Mouse (Mus musculus) heart, adult 2 months (tissue): ENCODE measurements at regions not wholly inside any gene's neighbourhood (a gene's known extent, or its start where the extent isn't known, plus 50 kb on each side); places are given as distances from the start of the nearest gene placed in this dataset.
A peak's percentile ranks its signal among the peaks of the same experiment; 100 is the strongest.

ENCODE experiments used
- DNase-seq, 2 experiments: peaks; one replicate each; pipeline ENCODE4 v3.0.0; 2021
- H3K27ac ChIP-seq: fragments of 200-600 bp; 2 replicates; pipeline ENCODE4 v1.8.1; 2022
- H3K27me3 ChIP-seq: fragments of 200-500 bp; 2 replicates; pipeline ENCODE4 v1.6.1; 2012; ENCODE audit warnings: mild to moderate bottlenecking, low read length, inconsistent platforms, mixed read lengths; ENCODE audit not compliant: control insufficient read depth, insufficient read depth
- H3K36me3 ChIP-seq: fragments of 200-500 bp; 2 replicates; pipeline ENCODE4 v1.6.1; 2012; ENCODE audit warnings: low read length, inconsistent platforms; ENCODE audit not compliant: control insufficient read depth, insufficient read depth
- H3K4me1 ChIP-seq: fragments of 200-500 bp; 2 replicates; pipeline ENCODE4 v1.6.1; 2011; ENCODE audit warnings: low read length; ENCODE audit not compliant: control insufficient read depth, insufficient read depth
- H3K4me3 ChIP-seq: fragments of 200-600 bp; 2 replicates; pipeline ENCODE4 v1.8.1; 2022
- H3K79me2 ChIP-seq: fragments of 200-500 bp; replicated peaks from 2 replicates; pipeline ENCODE4 v1.6.1; 2012; ENCODE audit warnings: mild to moderate bottlenecking, inconsistent platforms, low read length, moderate library complexity, mixed read lengths; ENCODE audit not compliant: control insufficient read depth, insufficient read depth
- H3K9ac ChIP-seq: fragments of 200-500 bp; 2 replicates; pipeline ENCODE4 v1.6.1; 2012; ENCODE audit warnings: low read depth, mild to moderate bottlenecking, control low read depth, inconsistent platforms, low read length, mixed read lengths
- CTCF ChIP-seq: fragments of 200-600 bp; IDR thresholded peaks from 2 replicates; pipeline ENCODE4 v1.8.1; 2022; ENCODE audit warnings: antibody characterized with exemption, mild to moderate bottlenecking, moderate library complexity
- EP300 ChIP-seq: fragments of 200-500 bp; IDR thresholded peaks from 2 replicates; pipeline ENCODE4 v1.6.1; 2011; ENCODE audit warnings: low read depth, low read length, control low read depth; ENCODE audit not compliant: insufficient read depth
- POLR2A ChIP-seq: fragments of 200-500 bp; IDR thresholded peaks from 2 replicates; pipeline ENCODE4 v1.6.1; 2011; ENCODE audit warnings: mild to moderate bottlenecking, low read depth, low read length, control low read depth; ENCODE audit not compliant: insufficient read depth
- WGBS: fragments of 180-500 bp; shearing (Covaris S2); methylation state at CpG from one replicate; pipeline ENCODE4 v1.1.7; 2018; 5-methylcytosine and 5-hydroxymethylcytosine counted together
- intact Hi-C: fragments of 180-260 bp; cut with DNase I; formaldehyde crosslinking; loops from one replicate; pipeline ENCODE4 v1.15.1; 2025

DNA sequence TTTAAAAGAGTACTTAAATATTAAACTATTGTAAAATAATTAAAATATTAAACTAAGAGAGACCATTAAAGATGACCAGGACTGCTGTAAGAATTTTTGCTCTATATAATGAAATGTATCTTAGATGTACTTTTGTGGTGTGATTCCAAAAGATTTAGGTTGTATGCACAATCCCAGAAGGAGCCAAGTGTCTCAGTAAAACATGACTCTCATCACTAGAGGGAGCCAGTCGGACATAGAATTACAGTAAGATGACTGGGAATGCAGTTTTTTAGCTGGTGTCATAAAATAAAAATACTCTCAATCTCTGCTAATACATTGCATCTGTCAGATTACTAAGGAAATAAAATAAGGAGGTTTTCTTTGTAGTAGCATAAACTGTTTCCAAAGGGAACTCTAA is 316.9 kb upstream of the Mme start:
- 4% methylated on average over 1 of the region's 1 CpGs for WGBS
- no peak overlapping the region for H3K9ac ChIP-seq
- no peaks in the 10 kb centered on the region for H3K27me3 ChIP-seq
- no peak overlapping the region for H3K4me3 ChIP-seq
- TF ChIP-seq EP300: no peak
- peak; percentile 66 for TF ChIP-seq CTCF
- no peaks in the 10 kb centered on the region for H3K36me3 ChIP-seq
- H3K27ac ChIP-seq: no peak overlapping the region
- no peak for DNase-seq
- intact Hi-C loops: loop anchor here (10.0 kb wide), 1 partner anchor 610 kb away; no protein-coding TSS in a partner anchor
- H3K4me1 ChIP-seq: no peaks in the 10 kb centered on the region
- H3K79me2 ChIP-seq: no peaks in the 10 kb centered on the region

DNA sequence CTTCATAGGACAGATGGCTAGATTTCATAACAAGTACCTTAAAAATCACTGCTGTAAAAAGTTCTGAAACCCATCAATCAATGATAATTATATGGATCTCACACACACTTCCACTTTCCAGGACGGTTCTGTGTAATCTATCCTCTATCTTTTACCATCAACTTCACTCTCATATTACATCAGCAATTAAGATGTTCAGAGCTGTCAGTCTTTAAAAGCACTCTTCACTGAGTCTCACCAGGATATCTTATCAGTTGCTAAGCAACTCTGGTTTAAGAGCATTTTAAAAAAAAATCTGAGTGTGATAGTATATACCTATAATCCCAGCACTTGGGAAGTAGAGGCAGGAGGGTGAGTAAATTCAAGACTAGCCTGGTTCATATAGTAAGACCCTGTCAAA is 312.0 kb upstream of the Gpr149 start:
- H3K4me3 ChIP-seq: no peak overlapping the region
- H3K79me2 ChIP-seq: no peaks in the 10 kb centered on the region
- intact Hi-C loops: no loop called here
- H3K9ac ChIP-seq: no peak overlapping the region
- no peak for TF ChIP-seq POLR2A
- TF ChIP-seq EP300: no peak
- no peak for TF ChIP-seq CTCF
- no peak overlapping the region for H3K27ac ChIP-seq
- 26% methylated on average over 1 of the region's 1 CpGs for WGBS
- no peaks in the 10 kb centered on the region for H3K27me3 ChIP-seq
- H3K36me3 ChIP-seq: no peaks in the 10 kb centered on the region
- DNase-seq: no peak
- no peaks in the 10 kb centered on the region for H3K4me1 ChIP-seq

DNA sequence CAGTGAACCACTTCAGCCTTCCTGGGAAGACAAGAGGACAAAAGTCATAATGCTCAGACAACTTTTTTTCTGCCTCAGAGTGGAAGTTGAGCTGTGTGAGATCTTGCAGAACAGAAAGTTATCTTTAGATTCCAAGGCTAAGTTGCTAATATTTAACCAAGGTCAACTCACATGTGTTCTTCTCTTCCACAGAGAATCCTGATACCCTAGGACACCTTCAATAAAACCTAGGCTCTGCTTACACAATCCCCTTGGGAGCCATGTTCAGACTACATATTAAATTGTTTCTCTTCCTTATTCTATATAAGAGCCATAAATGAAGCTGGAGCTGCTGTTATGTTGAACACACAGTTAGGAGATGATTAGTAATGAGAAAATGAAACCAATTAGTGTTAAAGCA is 280.2 kb upstream of the Gpr149 start:
- no peak overlapping the region for H3K9ac ChIP-seq
- no peaks in the 10 kb centered on the region for H3K4me1 ChIP-seq
- H3K27ac ChIP-seq: no peak overlapping the region
- intact Hi-C loops: no loop called here
- TF ChIP-seq CTCF (no peak), POLR2A (no peak), EP300 (no peak)
- no peak overlapping the region for H3K4me3 ChIP-seq
- H3K79me2 ChIP-seq: no peaks in the 10 kb centered on the region
- no peak for DNase-seq
- H3K27me3 ChIP-seq: no peaks in the 10 kb centered on the region
- no peaks in the 10 kb centered on the region for H3K36me3 ChIP-seq

DNA sequence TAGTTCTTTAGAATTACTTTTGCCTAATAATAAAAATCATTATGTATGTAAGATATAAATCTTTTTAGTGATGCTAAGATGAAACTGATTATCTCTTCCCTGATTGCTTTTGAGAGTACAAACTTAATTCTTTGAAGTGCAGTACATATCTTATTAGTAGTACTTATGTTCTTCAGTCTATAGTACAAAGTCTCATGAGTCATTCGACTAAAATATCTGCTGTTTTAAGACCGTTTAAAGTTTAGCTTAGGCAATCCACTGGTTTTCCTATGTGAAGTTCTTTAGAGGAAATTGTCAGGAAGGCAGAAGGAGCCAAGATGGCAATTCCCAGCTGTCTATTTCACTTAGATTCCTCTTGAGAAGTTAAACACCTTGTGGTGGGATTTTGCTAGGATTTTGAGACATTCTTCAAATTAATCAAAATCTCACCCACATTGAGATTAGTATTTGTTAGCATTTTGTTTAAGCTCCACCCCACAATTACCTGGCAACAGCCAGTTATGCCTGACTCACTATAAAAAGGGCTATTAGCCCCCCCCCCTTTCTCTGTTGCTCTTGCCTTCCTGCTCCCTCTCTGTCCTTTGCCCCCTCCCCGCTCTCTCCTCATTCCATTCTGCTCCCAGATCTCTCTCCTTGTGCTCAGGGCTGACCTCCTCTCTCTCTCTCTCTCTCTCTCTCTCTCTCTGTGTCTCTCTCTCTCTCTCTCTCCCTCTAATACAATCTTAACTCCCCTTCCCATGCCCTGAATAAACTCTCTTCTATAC is 277.6 kb upstream of the Gpr149 start:
- intact Hi-C loops: no loop called here
- 74% methylated on average over 3 of the region's 3 CpGs for WGBS

DNA sequence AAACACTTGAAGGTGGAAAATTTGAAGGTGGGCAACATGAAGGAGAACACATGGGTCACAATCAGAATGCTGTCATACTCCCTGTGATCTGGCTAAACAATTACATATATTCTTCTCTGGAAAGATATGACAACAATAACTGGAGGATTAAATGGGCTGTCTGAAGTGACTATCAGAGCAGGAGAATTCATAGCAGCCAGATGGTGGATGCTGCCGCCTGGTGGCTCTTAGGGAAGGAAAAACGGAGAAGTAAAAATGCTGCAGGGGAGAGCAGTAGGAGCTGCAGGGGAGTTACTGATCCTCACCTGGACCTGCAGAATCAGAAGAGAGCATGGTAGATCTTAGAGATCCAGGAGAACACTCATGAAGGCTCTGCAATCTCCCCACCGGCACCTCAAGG is 255.8 kb upstream of the Gpr149 start:
- 18% methylated on average over 3 of the region's 3 CpGs for WGBS
- intact Hi-C loops: no loop called here

More for the DNA sequence above, 277.6 kb upstream of the Gpr149 start:
- Histone ChIP-seq H3K27me3 (no peaks in the 10 kb centered on the region), H3K36me3 (no peaks in the 10 kb centered on the region), H3K79me2 (no peaks in the 10 kb centered on the region), H3K27ac (no peak overlapping the region), H3K9ac (no peak overlapping the region), H3K4me1 (no peaks in the 10 kb centered on the region), H3K4me3 (no peak overlapping the region)
- no peak for DNase-seq
- no peak for TF ChIP-seq POLR2A
- TF ChIP-seq CTCF: no peak
- TF ChIP-seq EP300: no peak

DNA sequence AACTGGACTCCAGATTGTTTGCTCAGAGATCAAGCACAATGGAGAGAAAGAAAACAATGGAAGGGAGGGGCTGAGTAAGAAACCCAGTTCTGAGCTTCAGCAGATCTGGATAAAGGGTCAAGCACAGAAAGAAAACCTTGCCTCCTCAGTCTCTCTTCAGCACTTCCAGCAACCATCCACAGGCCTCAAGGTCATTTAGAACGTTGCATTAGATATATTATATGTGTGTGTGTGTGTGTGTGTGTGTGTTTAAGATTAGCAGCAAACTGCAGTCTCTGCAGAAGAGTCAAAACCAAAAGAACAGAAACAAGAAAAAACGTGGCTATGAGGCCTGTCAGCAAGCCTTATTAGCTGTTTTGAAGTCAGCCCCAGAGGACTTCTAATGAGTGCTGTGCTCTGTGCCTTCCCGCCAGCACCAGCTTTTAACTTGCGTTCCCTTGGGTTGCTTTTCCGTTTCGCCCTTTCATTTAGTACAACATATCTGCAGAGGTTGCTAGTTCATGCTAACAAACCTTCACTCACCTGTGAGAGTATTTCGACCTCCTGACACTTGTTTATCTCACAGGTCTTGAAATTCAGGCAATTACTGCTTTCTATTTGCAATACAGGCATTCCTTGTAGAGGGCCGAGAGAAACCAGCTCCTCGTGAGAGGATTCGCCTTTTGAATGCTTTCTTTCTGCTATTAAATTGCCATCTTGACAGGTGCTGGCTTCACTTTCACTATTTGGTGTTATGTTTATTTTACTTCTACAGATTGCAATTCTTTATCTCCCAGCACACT is 230.9 kb upstream of the Gpr149 start:
- Histone ChIP-seq H3K27ac (no peak overlapping the region), H3K36me3 (no peaks in the 10 kb centered on the region), H3K4me3 (no peak overlapping the region), H3K9ac (no peak overlapping the region), H3K4me1 (no peaks in the 10 kb centered on the region), H3K27me3 (no peaks in the 10 kb centered on the region), H3K79me2 (no peaks in the 10 kb centered on the region)
- DNase-seq: no peak
- intact Hi-C loops: no loop called here
- TF ChIP-seq EP300: no peak
- no peak for TF ChIP-seq POLR2A
- no peak for TF ChIP-seq CTCF
- 65% methylated on average over 10 of the region's 10 CpGs for WGBS

More for the DNA sequence above, 255.8 kb upstream of the Gpr149 start:
- Histone ChIP-seq H3K9ac (no peak overlapping the region), H3K36me3 (no peaks in the 10 kb centered on the region), H3K27me3 (no peaks in the 10 kb centered on the region), H3K4me3 (no peak overlapping the region), H3K27ac (no peak overlapping the region), H3K79me2 (no peaks in the 10 kb centered on the region), H3K4me1 (no peaks in the 10 kb centered on the region)
- no peak for DNase-seq
- TF ChIP-seq EP300: no peak
- TF ChIP-seq POLR2A: no peak
- peak; percentile 12; the same call in 1 of the 2 replicates for TF ChIP-seq CTCF
